Mouse (Mus musculus) gastrocnemius, postnatal 14 days (tissue): Measurements from ENCODE around the gene Omt2b. TPM values are rescaled to one million over a fixed set of nuclear protein-coding genes. Genes with fewer than 3 reads are reported as not detected.
"Not testable (repeated sequence)": the region's sequence is repeated elsewhere in the genome, so short reads cannot be mapped to it uniquely, and the experiment has no call there.

Source experiments
- DNase-seq: peaks from one replicate; pipeline ENCODE4 v3.0.0; 2021; ENCODE audit warnings: mixed read lengths
- intact Hi-C: fragments of 180-260 bp; cut with DNase I; formaldehyde crosslinking; loops from one replicate; pipeline ENCODE4 v1.15.1; 2025; ENCODE audit warnings: low total_unique reads
- long read RNA-seq, 2 experiments: library from polyadenylated mRNA; stranded (forward); transcript quantifications; one replicate each; pipeline ENCODE4 v2.0.0; 2021
- total RNA-seq, 2 experiments: library from RNA; stranded (reverse); gene quantifications; 2 replicates each; pipeline ENCODE4 v1.2.3; 2021

Omt2b gene
- total RNA-seq, result not detected
- long read RNA-seq, experiment 1, result 0 reads
- long read RNA-seq, experiment 2, result 0 reads

GRCm38 (mm10) chr9:78327289-78327688, at the start of gene Omt2b:
Gene Omt2b (plus strand): TSS chr9:78327589.
- DNase-seq, intact Hi-C loops: not testable (repeated sequence)

DNA sequence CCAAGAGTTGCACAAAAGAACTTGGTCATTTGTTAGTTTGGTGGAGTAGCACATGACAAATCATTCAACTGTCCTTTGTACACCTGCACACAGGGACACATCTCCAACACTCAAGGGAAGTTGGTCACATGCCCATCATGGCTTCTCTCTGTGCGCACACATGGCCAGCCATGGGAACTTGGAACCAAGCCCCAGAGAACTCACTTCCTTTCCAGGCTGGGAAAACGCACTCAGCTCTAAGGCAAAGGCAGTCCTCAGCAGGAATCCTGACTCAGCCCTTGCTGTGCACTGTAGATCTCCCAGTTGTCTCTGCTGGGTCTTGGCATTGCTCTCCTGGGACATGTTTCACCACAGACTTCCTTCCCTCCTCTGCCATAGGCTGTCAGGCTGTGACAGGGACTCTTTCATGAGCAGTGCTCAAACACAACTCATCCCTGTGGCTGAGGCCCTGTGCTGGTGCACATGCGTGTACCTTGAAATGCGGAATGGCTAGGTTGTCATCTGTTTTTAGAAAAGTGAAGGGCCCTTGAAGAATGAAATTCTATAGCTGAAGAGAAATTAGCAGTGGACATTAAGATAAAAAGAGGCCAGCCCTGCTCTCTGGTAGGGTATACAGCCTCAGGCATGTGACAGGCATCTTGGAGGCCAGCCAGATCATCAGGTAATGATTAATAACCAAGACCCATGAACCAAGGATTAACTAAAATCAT, 45.2 kb upstream of the Omt2b start:
- DNase-seq, intact Hi-C loops: not testable (repeated sequence)

- DNase-seq, intact Hi-C loops: not testable (repeated sequence)
These were observed 38.3 kb upstream of the Omt2b start for GRCm38 (mm10) chr9:78289063-78289462.

DNA sequence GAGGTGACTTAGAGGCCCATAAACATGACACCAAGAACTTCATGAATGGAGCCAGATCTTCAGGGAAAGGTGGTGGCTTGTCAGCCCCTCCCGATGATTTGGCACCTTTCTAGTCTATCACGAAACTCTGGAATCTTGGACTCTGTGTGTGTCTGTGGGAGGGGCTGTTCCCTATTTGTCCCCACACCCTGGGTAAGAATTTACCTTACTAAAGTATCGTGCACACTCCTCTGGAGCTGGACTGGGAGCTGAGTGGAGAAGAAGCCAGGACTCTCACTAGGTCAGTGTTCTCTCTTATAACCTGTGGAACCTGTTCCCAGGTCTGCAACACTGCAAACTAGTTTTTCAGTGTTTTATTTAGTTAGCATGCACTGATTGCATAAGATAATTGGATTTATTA, 37.7 kb upstream of the Omt2b start, which contains the start of gene Gm10639:
TSS of gene Gm10639 (plus strand) at position 201 of the 400 bp plus-strand sequence.
- intact Hi-C loops, DNase-seq: not testable (repeated sequence)

- DNase-seq, intact Hi-C loops: not testable (repeated sequence)
These were observed 34.9 kb upstream of the Omt2b start for GRCm38 (mm10) chr9:78292462-78292861.

GRCm38 (mm10) chr9:78293683-78294082, 33.7 kb upstream of the Omt2b start:
- DNase-seq, intact Hi-C loops: not testable (repeated sequence)

GRCm38 (mm10) chr9:78294781-78295180, 32.6 kb upstream of the Omt2b start:
- intact Hi-C loops, DNase-seq: not testable (repeated sequence)

DNA sequence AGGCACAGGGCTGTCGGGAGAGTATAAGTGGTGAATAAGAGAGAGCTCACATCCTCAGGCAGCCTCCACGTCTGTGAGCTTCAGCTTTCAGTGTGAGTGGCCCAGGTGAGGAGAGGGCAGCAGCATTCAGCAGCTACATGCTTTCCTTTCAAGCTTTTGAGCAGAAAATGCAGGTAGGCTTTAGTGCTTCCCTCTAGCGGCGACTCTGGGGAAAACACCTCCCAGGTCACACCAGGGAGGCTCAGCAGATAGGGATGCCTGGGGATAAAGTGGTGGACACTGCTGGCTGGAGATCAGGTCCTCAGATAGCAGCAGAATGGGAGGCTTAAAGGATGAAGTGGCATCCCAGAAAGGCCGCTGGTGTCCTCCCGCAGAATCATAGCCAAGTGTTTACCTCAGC, 31.3 kb upstream of the Omt2b start:
- peak; percentile 14 for DNase-seq
- intact Hi-C loops, result not testable (repeated sequence)

DNA sequence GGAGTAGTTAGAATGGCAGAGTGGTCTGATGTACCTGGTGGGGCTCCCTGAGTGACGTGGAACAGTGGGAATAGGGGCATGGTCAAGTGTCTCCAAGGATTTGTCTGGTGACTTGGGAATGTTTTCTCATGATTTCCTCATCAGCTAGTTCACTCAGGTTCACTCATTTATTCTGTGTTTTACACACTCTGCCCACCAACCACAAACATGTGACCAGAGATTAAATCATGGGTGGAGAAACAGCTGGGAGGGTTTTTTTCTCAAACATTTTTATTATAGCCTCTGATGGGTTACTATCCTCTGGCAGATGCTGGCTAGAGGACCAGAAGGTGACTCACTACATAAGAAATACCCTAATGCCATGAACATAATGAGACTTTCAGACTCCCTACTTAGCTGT, 29.2 kb upstream of the Omt2b start:
- intact Hi-C loops, result no loop called here

GRCm38 (mm10) chr9:78299143-78299542, 28.2 kb upstream of the Omt2b start:
- intact Hi-C loops, DNase-seq: not testable (repeated sequence)

More for the DNA sequence above, 29.2 kb upstream of the Omt2b start:
- DNase-seq, result no peak

DNA sequence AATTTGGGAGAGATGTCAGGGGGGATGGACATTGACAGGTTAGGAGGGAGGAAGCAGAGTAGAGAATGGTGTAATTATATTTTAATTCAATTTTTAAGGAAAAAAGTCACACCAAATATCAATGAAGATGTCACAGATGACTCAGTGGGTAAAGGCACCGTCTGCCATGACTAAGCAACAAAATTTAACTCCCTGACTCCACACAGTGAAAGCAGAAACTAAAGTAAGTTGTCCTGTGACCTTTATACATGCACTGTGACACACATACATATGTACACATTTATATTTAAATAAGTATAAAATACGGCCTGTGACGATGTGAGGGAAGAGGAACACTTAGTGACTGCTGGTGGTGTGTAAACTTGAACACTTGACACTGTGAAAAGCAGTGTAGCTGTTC, 19.3 kb upstream of the Omt2b start:
- intact Hi-C loops, DNase-seq: not testable (repeated sequence)

DNA sequence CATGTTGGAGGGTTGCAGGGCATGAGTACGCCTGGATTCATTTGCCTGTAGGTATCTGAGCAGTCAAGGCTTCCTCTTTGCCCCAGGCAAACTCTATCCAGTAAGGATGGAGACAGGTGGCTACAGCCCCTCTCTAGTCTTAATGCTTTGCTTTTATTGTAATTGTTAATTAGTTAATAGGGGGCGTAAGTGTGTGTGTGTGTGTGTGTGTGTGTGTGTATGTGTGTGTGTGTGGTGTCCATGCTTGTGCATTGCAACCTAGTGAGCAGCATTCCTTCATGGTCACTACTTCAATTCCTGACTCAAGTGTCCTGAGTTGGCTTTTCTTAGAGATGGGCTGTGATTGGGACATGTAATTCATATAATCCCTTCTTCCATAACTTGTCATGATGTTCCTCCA, 12.7 kb upstream of the Omt2b start, which contains the start of gene Omt2a:
TSS of gene Omt2a (minus strand) at position 101 of the 400 bp plus-strand sequence.
- no peak for DNase-seq
- intact Hi-C loops, result no loop called here

DNA sequence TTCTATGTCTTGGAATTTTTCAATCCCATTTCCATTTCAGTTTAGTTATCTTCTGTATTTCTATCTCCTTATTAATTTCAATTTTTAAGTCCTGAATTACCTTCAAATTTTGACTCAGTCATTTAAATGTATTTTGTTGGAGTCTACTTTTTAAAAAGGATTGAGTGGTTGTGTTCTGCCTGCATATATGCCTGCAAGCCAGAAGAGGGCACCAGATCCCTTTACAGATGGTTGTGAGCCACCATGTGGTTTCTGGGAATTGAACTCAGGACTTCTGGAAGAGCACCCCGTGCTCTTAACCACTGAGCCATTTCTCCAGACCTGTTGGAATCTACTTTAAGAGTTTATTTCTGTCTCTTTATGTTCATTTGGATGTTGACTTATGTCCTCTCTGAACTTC, 7.9 kb upstream of the Omt2b start:
- DNase-seq, result no peak
- intact Hi-C loops, result no loop called here

GRCm38 (mm10) chr9:78337050-78337449, 9.7 kb downstream of the Omt2b start:
- DNase-seq, intact Hi-C loops: not testable (repeated sequence)

DNA sequence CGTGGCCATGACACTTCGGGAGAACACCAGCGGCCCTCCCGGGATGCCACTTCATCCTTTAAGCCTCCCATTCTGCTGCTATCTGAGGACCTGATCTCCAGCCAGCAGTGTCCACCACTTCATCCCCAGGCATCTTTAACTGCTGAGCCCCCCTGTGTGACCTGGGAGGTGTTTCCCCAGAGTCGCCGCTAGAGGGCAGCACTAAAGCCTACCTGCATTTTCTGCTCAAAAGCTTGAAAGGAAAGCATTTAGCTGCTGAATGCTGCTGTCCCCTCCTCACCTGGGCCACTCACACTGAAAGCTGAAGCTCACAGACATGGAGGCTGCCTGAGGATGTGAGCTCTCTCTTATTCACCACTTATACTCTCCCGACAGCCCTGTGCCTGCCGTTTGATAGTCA, 12.9 kb downstream of the Omt2b start:
- peak; percentile 17 for DNase-seq
- intact Hi-C loops, result not testable (repeated sequence)

DNA sequence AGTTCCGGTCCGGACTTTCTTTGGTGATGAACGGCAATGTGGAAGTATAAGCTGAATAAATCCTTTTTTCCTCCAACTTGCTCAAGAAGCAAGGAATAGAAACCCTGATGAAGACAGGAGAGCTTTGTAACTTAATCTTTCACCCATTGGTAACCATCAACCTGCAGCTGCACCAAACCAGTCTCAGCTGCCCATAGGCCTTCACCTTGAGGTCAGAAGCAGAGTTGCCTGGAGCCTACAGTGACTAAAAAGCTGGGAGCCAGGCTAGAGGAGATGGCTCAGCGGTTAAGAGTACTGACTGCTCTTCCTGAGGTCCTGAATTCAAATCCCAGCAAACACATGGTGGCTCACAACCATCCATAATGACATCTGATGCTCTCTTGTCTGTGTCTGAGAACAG, 15.1 kb downstream of the Omt2b start:
- intact Hi-C loops, DNase-seq: not testable (repeated sequence)

GRCm38 (mm10) chr9:78343055-78343454, 15.7 kb downstream of the Omt2b start:
- intact Hi-C loops, DNase-seq: not testable (repeated sequence)

GRCm38 (mm10) chr9:78345235-78345634, 17.8 kb downstream of the Omt2b start:
- intact Hi-C loops, result not testable (repeated sequence)

DNA sequence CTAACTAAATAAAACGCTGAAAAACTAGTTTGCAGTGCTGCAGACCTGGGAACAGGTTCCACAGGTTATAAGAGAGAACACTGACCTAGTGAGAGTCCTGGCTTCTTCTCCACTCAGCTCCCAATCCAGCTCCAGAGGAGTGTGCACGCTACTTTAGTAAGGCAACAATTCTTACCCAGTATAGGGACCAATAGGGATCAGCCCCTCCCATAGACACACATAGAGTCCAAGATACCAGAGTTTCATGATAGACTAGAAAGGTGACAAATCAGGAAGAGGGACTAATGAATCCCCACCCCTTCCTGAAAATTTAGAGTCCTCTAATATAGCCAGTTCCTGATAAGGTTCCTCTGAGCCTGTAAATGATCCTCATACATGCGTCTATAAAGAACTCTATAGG, 19.6 kb downstream of the Omt2b start:
- intact Hi-C loops, result no loop called here
- no peak for DNase-seq

More at GRCm38 (mm10) chr9:78345235-78345634, 17.8 kb downstream of the Omt2b start:
- DNase-seq, result not testable (repeated sequence)

DNA sequence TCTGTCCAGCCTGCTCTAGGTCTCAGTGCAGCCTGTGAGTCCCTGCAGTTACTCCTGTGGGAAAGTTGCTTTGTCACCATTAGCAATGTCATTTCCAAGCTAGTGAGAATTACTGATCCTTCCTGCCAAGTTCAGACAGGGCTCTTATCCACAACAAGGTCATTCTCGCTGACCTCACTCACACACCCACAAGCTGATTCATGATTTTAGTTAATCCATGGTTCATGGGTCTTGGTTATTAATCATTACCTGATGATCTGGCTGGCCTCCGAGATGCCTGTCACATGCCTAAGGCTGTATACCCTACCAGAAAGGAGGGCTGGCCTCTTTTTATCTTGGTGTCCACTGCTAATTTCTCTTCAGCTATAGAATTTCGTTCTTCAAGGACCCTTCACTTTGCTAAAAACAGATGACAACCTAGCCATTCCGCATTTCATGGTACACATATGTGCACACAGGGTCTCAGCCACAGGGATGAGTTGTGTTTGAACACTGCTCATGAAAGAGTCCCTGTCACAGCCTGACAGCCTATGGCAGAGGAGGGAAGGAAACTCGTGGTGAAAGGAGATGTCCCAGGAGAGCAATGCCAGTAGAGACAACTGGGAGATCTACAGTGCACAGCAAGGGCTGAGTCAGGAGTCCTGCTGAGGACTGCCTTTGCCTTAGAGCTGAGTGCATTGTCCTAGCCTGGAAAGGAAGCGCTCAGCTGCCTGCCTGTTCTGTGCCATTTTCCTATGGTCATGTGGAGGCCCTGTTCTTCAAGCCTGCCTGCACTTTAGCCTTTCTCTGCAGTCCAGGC, 21.0 kb downstream of the Omt2b start:
- intact Hi-C loops, DNase-seq: not testable (repeated sequence)
